Mouse (Mus musculus): ENCODE results near the gene Kcnq2.

The Kcnq2 gene

DNA sequence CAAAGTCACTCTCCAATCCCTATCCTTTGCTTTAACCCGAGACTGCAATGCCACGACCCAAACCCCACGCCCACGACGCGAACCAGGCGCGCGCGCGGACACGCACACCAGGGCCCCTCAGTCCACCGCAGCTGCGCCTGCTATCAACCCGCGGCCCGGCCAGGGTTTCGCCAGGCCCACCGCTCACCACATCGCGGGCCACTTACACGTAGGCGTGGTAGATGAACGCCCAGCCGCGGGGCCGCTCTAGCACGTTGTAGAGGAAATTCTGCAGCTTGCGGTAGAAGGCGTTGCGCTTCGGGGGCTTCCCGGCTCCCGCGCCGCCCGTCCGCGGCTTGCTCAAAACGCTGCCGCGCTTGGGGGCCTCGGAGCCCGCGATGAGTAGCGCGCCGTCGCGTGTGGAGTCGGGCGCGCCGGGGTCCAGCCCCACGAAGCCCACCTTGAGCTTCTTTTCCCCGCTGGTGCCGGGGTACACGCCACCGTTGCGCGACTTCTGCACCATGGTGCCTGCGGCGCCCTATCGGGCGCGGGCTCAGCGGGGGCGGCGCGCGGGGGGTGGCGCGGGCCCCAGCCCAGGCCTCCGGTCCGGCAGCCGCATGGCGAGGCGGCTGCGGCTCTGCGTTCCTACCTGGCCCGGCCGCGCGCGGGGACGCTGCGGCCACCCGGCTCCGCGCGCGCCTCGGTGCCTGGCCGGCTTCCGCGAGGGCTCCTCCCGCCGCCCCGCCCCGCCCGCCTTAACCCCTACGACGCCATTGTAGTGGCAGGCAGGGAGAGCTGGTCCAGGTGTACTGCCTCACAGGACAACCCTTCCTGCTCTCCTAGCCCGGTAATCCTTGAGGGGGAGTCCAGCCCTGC is at the start of gene Kcnq2:
Kcnq2 (minus strand) TSS at position 710 of the 855 bp plus-strand sequence.
- no peak for DNase-seq (ENCODE audit: low spot score in 2 of 2)

DNA sequence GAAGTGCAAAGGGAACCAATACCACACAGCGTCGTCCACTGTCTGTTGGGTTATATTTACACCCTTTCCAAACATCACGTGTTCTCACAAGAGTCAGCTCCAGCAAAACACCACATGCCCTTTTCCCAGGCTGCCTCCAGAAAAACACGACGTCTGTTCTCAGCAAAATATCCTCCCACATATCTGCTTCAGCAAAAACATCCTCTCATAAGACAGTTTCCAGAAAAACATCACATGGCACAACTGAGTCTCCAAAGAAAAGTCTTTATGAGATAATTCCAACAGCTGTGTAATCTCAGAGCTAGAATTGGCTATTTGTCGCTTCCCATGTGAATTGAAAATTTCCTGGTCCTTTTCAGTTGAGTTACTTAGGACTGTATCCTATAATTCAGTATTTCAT is 45.8 kb upstream of the Kcnq2 start:
- DNase-seq (ENCODE audit: low spot score in 2 of 2): no peak

DNA sequence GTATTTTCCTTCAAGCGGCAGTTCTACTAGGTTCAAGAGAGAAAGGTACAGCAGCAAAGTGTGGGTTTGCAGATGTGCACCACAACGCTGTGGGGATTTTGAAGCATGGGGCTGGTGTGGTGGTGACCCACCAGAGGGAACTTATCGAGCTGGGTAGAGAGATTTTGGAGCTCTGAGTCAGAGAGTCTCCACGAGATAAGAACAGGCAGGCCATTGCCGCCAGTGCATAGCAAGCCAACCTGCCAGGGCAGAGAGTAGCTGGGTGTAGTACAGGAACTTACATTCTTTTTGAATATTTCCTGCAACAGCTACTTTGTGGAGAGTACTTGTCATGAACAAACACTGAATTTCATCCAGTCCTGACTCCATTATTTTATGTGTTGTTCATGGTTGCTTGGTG is 43.4 kb upstream of the Kcnq2 start:
- no peak for DNase-seq (ENCODE audit: low spot score in 2 of 2)

DNA sequence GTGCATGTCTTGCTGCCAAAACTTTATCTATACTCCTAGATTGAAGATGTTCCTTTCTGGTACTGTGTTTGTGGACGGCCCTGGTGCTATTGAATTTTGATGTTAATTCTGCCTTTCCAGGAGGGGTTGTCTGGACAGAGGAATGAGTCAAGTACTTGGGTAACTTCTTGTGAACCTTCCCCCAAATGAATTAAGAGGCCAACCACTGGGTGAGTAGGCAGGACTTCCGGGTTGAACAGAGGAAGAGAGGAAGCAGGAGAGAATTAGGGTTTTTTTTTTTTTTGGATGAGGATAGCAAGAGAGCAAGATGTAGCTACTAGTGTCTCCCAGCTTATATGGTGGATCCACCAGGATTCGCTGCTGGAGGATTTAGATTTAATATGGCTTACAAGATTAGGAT is 42.9 kb upstream of the Kcnq2 start:
- DNase-seq (ENCODE audit: low spot score in 2 of 2): no peak

GRCm38 (mm10) chr2:181174646-181175045 is 39.5 kb upstream of the Kcnq2 start:
- DNase-seq (ENCODE audit: low spot score in 2 of 2): no peak

DNA sequence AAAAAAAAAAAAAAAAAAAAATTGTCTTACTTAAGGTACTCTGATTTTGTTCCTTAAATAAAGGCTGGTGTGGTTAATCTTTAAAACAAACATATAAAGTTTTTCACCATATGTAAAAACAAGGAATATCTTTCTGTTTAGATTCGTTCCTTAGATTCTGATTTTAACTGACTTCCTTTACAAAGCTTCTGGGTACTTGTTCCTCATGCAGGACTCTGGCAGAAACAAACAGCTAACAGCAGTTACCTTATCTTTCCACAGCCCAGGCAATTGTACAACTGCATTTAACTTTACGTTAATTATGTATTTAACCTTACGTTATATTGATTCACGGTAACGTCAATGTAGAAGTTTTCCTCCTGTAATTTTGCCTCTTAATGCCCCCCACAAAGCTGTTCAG is 31.4 kb upstream of the Kcnq2 start:
- DNase-seq (ENCODE audit: low spot score in 2 of 2): no peak

DNA sequence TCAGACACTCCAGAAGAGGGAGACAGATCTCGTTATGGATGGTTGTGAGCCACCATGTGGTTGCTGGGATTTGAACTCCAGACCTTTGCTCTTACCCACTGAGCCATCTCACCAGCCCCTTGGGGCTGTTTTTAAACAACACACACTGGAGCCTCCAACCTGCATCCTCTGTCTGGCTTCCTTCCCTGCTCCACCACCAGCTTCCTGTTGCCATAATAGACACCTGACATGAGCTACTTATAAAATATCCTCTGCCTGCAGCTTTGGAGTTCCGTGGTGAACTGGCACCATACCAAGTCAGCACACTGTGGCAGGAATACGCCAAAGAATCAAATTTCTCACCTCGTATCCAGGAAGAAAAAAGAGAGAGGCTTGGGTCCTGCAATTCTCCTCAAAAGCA is 25.7 kb upstream of the Kcnq2 start:
- DNase-seq (ENCODE audit: low spot score in 2 of 2): no peak

- DNase-seq (ENCODE audit: low spot score in 2 of 2): no peak
Observed at GRCm38 (mm10) chr2:181159771-181160170, 24.7 kb upstream of the Kcnq2 start.

GRCm38 (mm10) chr2:181159091-181159514 is 24.0 kb upstream of the Kcnq2 start:
- DNase-seq (ENCODE audit: low spot score in 2 of 2): no peak

- no peak for DNase-seq (ENCODE audit: low spot score in 2 of 2)
Observed at GRCm38 (mm10) chr2:181158471-181158870, 23.4 kb upstream of the Kcnq2 start.

- DNase-seq (ENCODE audit: low spot score in 2 of 2): no peak
Observed at GRCm38 (mm10) chr2:181157716-181158302, 22.7 kb upstream of the Kcnq2 start.

GRCm38 (mm10) chr2:181157180-181157579 is 22.1 kb upstream of the Kcnq2 start:
- no peak for DNase-seq (ENCODE audit: low spot score in 2 of 2)

GRCm38 (mm10) chr2:181156248-181157121 is 21.4 kb upstream of the Kcnq2 start, which contains the start of gene Eef1a2:
Eef1a2 (minus strand) TSS chr2:181157014.
- no peak for DNase-seq (ENCODE audit: low spot score in 2 of 2)

GRCm38 (mm10) chr2:181155801-181156200 is 20.7 kb upstream of the Kcnq2 start:
- DNase-seq (ENCODE audit: low spot score in 2 of 2): no peak

DNA sequence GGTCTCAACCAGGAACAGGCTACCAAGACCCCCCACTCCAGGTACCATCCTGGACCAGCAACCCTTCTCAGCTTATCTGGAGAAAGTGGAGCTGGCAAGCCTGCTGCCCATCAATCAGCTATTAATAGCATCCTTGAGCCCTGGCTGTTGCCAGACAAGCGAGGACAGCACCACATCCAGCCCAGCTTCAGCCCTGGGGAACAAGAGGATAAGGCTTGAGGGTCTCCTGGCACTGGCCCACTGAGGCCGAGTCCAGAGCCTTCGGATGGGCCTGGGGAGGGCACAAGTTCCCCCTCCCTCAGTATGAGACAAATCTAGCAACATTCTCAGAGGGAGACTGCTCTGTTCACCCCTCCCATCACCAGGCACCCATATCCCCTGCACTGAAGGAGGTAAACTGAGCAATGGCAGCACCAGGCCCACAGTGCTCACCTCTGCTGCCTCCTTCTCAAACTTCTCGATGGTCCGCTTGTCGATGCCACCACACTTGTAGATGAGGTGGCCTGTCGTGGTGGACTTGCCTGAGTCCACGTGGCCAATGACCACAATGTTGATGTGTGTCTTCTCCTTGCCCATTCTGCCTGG is 19.8 kb upstream of the Kcnq2 start:
- no peak for DNase-seq (ENCODE audit: low spot score in 2 of 2)

- no peak for DNase-seq (ENCODE audit: low spot score in 2 of 2)
Observed at GRCm38 (mm10) chr2:181154361-181154760, 19.3 kb upstream of the Kcnq2 start.

- no peak for DNase-seq (ENCODE audit: low spot score in 2 of 2)
Observed at GRCm38 (mm10) chr2:181153837-181154236, 18.7 kb upstream of the Kcnq2 start.

- no peak for DNase-seq (ENCODE audit: low spot score in 2 of 2)
Observed at GRCm38 (mm10) chr2:181153131-181153530, 18.0 kb upstream of the Kcnq2 start.

DNA sequence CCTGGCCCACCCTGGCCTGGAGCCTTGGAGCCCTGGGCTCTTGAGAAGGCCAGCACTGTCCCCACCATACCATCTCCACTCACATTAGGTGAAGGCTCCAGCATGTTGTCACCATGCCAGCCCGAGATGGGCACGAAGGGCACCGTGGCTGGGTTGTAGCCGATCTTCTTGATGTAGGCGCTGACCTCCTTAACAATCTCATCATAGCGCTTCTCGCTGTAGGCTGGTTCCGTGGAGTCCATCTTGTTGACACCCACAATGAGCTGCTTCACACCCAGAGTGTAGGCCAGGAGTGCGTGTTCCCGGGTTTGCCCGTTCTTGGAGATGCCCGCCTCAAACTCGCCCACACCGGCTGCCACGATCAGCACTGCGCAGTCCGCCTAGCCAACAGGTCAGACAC is 17.6 kb upstream of the Kcnq2 start:
- no peak for DNase-seq (ENCODE audit: low spot score in 2 of 2)

DNA sequence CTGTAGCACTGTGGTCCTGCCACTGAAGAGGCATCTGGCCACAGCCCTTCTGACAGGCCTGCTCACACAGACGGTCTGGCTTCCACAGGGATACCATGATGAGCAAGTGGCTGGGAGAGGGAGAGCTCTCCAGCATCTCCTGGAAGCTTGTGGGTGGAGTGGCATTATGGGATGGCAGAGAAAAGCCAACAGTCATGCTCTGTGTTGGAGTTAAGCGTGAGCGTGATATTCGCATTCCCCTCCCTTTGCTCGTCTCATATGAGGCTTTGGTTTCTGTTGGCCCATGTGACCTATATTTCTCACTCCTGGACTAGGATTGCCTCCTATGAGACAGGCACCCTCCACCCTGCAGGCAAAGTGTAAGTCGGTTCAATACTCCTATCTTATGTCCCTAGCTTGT is 15.2 kb upstream of the Kcnq2 start:
- no peak for DNase-seq (ENCODE audit: low spot score in 2 of 2)

- DNase-seq (ENCODE audit: low spot score in 2 of 2): no peak
Observed at GRCm38 (mm10) chr2:181148318-181148955, 13.3 kb upstream of the Kcnq2 start.
